Mouse (Mus musculus) liver, postnatal 0 days (tissue): ENCODE measurements around the gene Polr2l. TPM values are rescaled to one million over a fixed set of nuclear protein-coding genes. Genes with fewer than 3 reads are reported as not detected.

Experiments used
- ATAC-seq: fragments of 200-750 bp; cut with Nextera tagmentation; 2 replicates; pipeline ENCODE4 v1.8.0; 2017; ENCODE audit warnings: mild to moderate bottlenecking, moderate library complexity
- DNase-seq: peaks from one replicate; pipeline ENCODE4 v3.0.0-alpha.2; 2016
- H3K27ac ChIP-seq: fragments of 300-500 bp; sonication (generic); 2 replicates; pipeline ENCODE4 v1.5.1; 2014; ENCODE audit warnings: antibody characterized with exemption, moderate library complexity, mild to moderate bottlenecking, low read depth
- H3K27me3 ChIP-seq: fragments of 300-500 bp; sonication (generic); 2 replicates; pipeline ENCODE4 v1.6.1; 2014; ENCODE audit warnings: low read length, control low read depth, mixed read lengths; ENCODE audit not compliant: insufficient read depth
- H3K36me3 ChIP-seq: fragments of 300-500 bp; sonication (generic); replicated peaks from 2 replicates; pipeline ENCODE4 v1.6.1; 2014; ENCODE audit warnings: mild to moderate bottlenecking, control low read depth, low read length, moderate library complexity, mixed read lengths; ENCODE audit not compliant: insufficient read depth
- H3K4me1 ChIP-seq: fragments of 300-500 bp; sonication (generic); 2 replicates; pipeline ENCODE4 v1.6.1; 2014; ENCODE audit warnings: antibody characterized with exemption, mild to moderate bottlenecking, control low read depth; ENCODE audit not compliant: insufficient read depth
- H3K4me2 ChIP-seq: fragments of 300-500 bp; sonication (generic); 2 replicates; pipeline ENCODE4 v1.6.1; 2014; ENCODE audit warnings: low read depth, mild to moderate bottlenecking, low read length, moderate library complexity, mixed read lengths
- H3K4me3 ChIP-seq: fragments of 300-500 bp; sonication (generic); 2 replicates; pipeline ENCODE4 v1.5.1; 2014; ENCODE audit warnings: low read depth, low read length
- H3K9ac ChIP-seq: fragments of 300-500 bp; sonication (generic); replicated peaks from 2 replicates; pipeline ENCODE4 v1.6.1; 2014; ENCODE audit warnings: mild to moderate bottlenecking, moderate library complexity
- H3K9me3 ChIP-seq: fragments of 300-500 bp; sonication (generic); 2 replicates; pipeline ENCODE4 v1.6.1; 2016; ENCODE audit warnings: mild to moderate bottlenecking, control low read depth, low read length, mixed read lengths
- CTCF ChIP-seq: sonication (generic); IDR thresholded peaks from 2 replicates; pipeline ENCODE4 v1.5.1; 2016; ENCODE audit warnings: antibody characterized with exemption, low read depth
- EP300 ChIP-seq: IDR thresholded peaks from 2 replicates; pipeline ENCODE4 v1.6.1; 2016; ENCODE audit warnings: antibody characterized with exemption, low read depth, mild to moderate bottlenecking
- WGBS: fragments of 180-500 bp; shearing (Covaris S2); extraction: QIAGEN DNeasy Blood & Tissue Kit; methylation state at CpG from one replicate; pipeline ENCODE4 v1.1.7; 2014; ENCODE audit not compliant: insufficient replicate concordance; 5-methylcytosine and 5-hydroxymethylcytosine counted together
- polyA plus RNA-seq: library from polyadenylated mRNA; unstranded; fragments of >200 nt; fragmentation: Nextera tagmentation; extraction: Ambion mirVana; gene quantifications from 2 replicates; pipeline ENCODE4 v1.2.1, GENCODE M21; 2015

The Polr2l gene
- polyA plus RNA-seq, 1 experiment from 2014 or later, result 45.1 TPM

DNA sequence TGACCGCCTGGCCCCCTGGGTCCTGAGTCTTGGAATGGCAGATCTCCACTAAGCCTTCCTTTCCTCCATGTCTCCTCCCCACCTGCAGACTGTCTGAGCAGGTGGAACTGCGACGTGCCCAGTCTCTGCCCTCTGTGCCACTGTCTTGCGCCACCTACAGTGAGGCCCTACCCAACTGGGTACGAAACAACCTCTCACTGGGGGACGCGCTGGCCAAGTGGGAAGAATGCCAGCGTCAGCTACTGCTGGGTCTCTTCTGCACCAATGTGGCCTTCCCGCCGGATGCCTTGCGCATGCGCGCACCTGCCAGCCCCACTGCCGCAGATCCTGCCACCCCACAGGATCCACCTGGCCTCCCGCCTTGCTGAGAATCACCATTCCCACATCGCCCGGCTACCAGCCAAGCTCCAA, 15.6 kb downstream of the Polr2l start:
- Histone ChIP-seq H3K4me1 (peaks cover 32% of the 10 kb centered on the region), H3K9me3 (no peaks in the 10 kb centered on the region), H3K4me3 (no peak overlapping the region), H3K36me3 (peaks cover 29% of the 10 kb centered on the region), H3K9ac (no peak overlapping the region), H3K27me3 (peaks cover 35% of the 10 kb centered on the region), H3K27ac (no peak overlapping the region), H3K4me2 (no peak overlapping the region)
- ATAC-seq (no peak), DNase-seq (no peak)
- WGBS, result 95% methylated on average over 17 of the region's 17 CpGs
- TF ChIP-seq CTCF, result no peak
- TF ChIP-seq EP300, result no peak

GRCm38 (mm10) chr7:141458661-141459060, 16.3 kb downstream of the Polr2l start:
- no peak overlapping the region for H3K9ac ChIP-seq
- H3K4me1 ChIP-seq, result peaks cover 30% of the 10 kb centered on the region
- ATAC-seq (no peak), DNase-seq (no peak)
- H3K4me2 ChIP-seq, result no peak overlapping the region
- H3K4me3 ChIP-seq, result no peak overlapping the region
- H3K27ac ChIP-seq, result no peak overlapping the region
- peaks cover 29% of the 10 kb centered on the region for H3K27me3 ChIP-seq
- H3K36me3 ChIP-seq, result peaks cover 29% of the 10 kb centered on the region
- TF ChIP-seq CTCF, result no peak
- no peak for TF ChIP-seq EP300
- 88% methylated on average over 11 of the region's 11 CpGs for WGBS
- H3K9me3 ChIP-seq, result no peaks in the 10 kb centered on the region

DNA sequence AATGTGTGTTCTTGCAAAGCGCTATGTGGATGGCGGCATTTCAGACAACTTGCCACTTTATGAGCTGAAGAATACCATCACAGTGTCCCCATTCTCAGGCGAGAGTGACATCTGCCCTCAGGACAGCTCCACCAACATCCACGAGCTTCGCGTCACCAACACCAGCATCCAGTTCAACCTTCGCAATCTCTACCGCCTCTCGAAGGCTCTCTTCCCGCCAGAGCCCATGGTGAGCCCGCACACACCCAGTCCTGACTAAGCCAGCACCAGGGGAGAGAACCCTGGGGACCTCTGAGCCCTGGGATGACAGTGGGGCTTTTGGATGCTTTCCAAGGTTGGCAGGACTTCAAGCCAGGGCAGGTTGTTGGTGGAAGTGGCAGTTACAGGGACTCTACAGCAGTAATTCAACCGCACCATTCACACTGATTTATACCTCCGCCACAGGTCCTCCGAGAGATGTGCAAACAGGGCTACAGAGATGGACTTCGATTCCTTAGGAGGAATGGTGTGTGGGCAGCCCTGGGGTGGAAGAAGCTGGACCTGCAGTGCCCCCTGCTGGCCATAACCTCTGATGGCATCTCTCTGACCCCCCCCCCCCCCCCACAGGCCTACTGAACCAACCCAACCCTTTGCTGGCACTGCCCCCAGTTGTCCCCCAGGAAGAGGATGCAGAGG, 16.8 kb downstream of the Polr2l start:
- TF ChIP-seq EP300, result no peak
- TF ChIP-seq CTCF, result peak; percentile 75
- Histone ChIP-seq H3K9me3 (no peaks in the 10 kb centered on the region), H3K4me1 (peaks cover 30% of the 10 kb centered on the region), H3K9ac (no peak overlapping the region), H3K36me3 (peaks cover 29% of the 10 kb centered on the region), H3K4me2 (no peak overlapping the region), H3K27ac (no peak overlapping the region), H3K4me3 (no peak overlapping the region), H3K27me3 (peaks cover 23% of the 10 kb centered on the region)
- ATAC-seq (no peak), DNase-seq (peak; percentile 82)
- 80% methylated on average over 15 of the region's 15 CpGs for WGBS

- no peak overlapping the region for H3K4me3 ChIP-seq
- DNase-seq (no peak), ATAC-seq (no peak)
- H3K36me3 ChIP-seq, result peaks cover 29% of the 10 kb centered on the region
- H3K4me1 ChIP-seq, result peaks cover 30% of the 10 kb centered on the region
- no peak overlapping the region for H3K27ac ChIP-seq
- H3K9ac ChIP-seq, result no peak overlapping the region
- no peaks in the 10 kb centered on the region for H3K9me3 ChIP-seq
- peak overlapping the region; percentile 93; the same call in 1 of the 2 replicates for H3K4me2 ChIP-seq
- peaks cover 15% of the 10 kb centered on the region for H3K27me3 ChIP-seq
- TF ChIP-seq CTCF (no peak), EP300 (no peak)
- 87% methylated on average over 14 of the region's 14 CpGs for WGBS
These were observed 17.7 kb downstream of the Polr2l start for GRCm38 (mm10) chr7:141457236-141457635.

- peaks cover 10% of the 10 kb centered on the region for H3K27me3 ChIP-seq
- peak overlapping the region; percentile 93 for H3K4me2 ChIP-seq
- 77% methylated on average over 6 of the region's 6 CpGs for WGBS
- TF ChIP-seq EP300, result no peak
- TF ChIP-seq CTCF, result no peak
- DNase-seq (no peak), ATAC-seq (no peak)
- peak overlapping the region; percentile 77 for H3K4me3 ChIP-seq
- H3K9ac ChIP-seq, result peak overlapping the region; percentile 90
- peaks cover 28% of the 10 kb centered on the region for H3K4me1 ChIP-seq
- peak overlapping the region; percentile 99; the same call in 1 of the 2 replicates for H3K27ac ChIP-seq
- no peaks in the 10 kb centered on the region for H3K9me3 ChIP-seq
- peaks cover 33% of the 10 kb centered on the region for H3K36me3 ChIP-seq
These were observed 18.2 kb downstream of the Polr2l start for GRCm38 (mm10) chr7:141456739-141457138.

- ATAC-seq, result peak; percentile 60
- Histone ChIP-seq H3K9ac (peak overlapping the region; percentile 90), H3K4me3 (peak overlapping the region; percentile 77), H3K27ac (peak overlapping the region; percentile 99), H3K27me3 (peaks cover 2% of the 10 kb centered on the region; the same call in 1 of the 2 replicates), H3K4me2 (peak overlapping the region; percentile 93), H3K36me3 (peaks cover 38% of the 10 kb centered on the region), H3K4me1 (peaks cover 25% of the 10 kb centered on the region), H3K9me3 (no peaks in the 10 kb centered on the region)
- no peak for TF ChIP-seq CTCF
- TF ChIP-seq EP300, result peak; percentile 82
- peak; percentile 81 for DNase-seq
- 3% methylated on average over 23 of the region's 23 CpGs for WGBS
These were observed 19.2 kb downstream of the Polr2l start for GRCm38 (mm10) chr7:141455610-141456314.
